Mouse (Mus musculus) cortical plate, adult 2 months (tissue): ENCODE data around the gene Suds3.

Source experiments
- CTCF ChIP-seq: fragments of 200-500 bp; IDR thresholded peaks from 2 replicates; pipeline ENCODE4 v1.5.1; 2011; ENCODE audit warnings: mild to moderate bottlenecking, control low read depth, low read length; ENCODE audit not compliant: insufficient read depth; ENCODE audit errors: extremely low read depth
- POLR2A ChIP-seq: fragments of 200-500 bp; IDR thresholded peaks from 2 replicates; pipeline ENCODE4 v1.6.1; 2011; ENCODE audit warnings: mild to moderate bottlenecking, low read length, control low read depth; ENCODE audit not compliant: insufficient read depth; ENCODE audit errors: extremely low read depth

DNA sequence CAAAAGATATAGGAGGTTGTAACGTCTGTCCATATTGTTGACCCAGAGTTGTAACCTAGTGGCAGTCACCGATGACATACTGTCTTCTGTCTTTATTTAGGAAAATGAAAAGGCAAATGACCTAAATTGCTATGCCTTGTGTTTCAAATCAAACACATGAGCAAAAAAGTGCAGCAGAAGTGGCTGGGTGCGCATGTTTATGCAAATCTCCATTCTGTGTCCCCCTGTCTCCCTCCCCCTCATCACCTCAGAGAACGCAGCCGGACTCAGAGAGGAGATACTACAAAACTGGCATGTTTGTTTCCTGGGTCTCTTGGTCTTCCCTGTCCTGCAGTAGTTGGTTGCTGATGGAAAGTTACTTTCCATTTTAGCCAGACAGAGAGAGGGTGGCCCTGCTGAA is 34.2 kb upstream of the Suds3 start:
- no peak for TF ChIP-seq POLR2A
- no peak for TF ChIP-seq CTCF
